ENCODE assay signal across 13 mouse cellular contexts in the genomic region with DNA sequence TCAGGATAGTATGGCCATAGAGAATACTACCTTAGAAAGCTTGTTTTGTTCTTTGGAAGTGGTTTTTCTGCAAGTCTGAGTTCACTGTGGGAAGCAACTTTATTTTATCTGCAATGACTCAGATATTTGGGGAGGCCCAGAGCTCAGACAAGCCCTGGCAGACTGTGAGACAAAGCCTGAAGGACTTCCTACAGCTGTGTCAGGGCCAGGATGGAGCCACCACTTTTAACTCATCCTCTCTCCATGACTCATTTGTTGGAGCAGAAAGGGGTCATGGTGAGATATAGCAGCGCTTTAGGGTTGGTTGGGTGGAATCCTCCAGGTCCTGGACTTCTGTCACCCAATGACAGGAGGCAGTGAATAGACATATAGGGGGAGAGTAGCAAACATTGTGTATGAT. TPM values are rescaled to one million over a fixed set of nuclear protein-coding genes. Genes with fewer than 3 reads are reported as not detected.
"Had no signal": no experiment of that assay in that cellular context is flagged by ENCODE, and none has a peak within 500 bp of the region (broad histone marks: within the 10 kb centered on the region; RNA-seq: fewer than 3 reads in every experiment).

No protein-coding gene starts in this region.

- DNase-seq: lung, adult 18-20 months; lung, embryonic 14.5 days; lung, postnatal 10 days; lung, postnatal 4 days; midbrain, embryonic 14.5 days; retina, postnatal 1 day; right cerebral cortex, adult 18-20 months; right cerebral cortex, postnatal 25 days; thymus, adult 2 months; thymus, postnatal 25 days; thymus, postnatal 4 days had no signal

RNA-seq across cellular contexts. Expression of a gene that starts 12.3 kb away (rescaled TPM):
- total RNA-seq: megakaryocyte, adult 5-6 weeks; megakaryocyte-erythroid progenitor cell, adult 5-6 weeks had no signal
